Mouse (Mus musculus): ENCODE data around the gene Wnt16.

Wnt16 gene

DNA sequence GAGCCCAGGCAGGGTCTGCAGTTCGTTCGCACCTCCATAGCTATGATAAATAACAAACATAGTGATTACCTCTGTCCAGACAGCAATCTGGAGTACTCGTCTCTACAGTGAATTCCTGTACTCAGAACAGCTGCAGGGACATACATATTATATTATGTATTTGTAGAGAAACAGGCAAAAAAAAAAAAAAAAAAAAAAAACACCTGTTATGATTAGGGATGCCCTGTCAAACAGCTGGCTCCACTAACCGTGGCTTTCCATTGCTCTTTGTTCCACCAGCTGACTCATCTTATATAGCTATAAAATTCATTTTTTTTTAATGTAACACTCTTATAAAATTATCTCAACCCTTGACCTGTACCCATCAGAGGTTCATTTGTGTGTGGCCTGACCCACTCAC, 38.3 kb downstream of the Wnt16 start:
- no peak for DNase-seq (ENCODE audit: low spot score in 2 of 2)

DNA sequence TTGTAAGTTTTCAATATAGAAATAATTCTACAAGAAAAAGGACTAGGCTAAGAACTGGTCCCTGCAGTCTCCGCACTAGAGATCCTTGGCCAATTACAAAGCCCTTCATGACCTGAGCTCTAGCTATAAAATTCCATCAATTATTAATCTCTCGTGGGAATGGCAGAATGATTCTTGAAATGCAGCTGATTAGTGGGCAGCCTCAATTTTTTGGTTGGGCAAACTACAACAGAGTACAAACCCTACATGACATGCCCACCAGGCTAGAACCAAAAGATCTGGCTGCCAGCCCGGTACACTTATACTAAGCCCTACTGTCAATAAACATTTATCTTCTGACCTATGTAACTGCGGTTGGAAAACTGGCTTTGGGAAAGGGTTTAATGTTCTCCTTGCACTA, 39.1 kb downstream of the Wnt16 start:
- DNase-seq (ENCODE audit: low spot score in 2 of 2): no peak

DNA sequence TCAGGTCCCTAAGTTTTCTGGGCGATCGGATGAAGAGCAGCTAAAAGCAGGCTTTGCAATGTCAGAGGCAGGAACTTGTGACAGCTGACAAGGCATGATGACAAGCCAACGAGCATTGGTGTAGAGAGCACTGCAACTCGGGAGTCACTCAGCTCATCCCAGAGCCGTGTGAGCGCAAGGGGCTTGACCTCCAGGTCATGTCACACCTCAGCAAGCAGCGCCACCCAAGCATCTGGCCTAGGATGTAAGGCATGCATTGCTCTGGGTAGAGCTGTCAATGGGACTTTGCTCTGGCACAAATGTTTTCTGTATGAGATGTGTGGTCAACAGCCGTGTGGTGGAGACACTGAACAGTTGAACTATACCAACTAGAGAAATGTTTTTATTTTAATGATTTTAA, 39.9 kb downstream of the Wnt16 start:
- no peak for DNase-seq (ENCODE audit: low spot score in 2 of 2)

DNA sequence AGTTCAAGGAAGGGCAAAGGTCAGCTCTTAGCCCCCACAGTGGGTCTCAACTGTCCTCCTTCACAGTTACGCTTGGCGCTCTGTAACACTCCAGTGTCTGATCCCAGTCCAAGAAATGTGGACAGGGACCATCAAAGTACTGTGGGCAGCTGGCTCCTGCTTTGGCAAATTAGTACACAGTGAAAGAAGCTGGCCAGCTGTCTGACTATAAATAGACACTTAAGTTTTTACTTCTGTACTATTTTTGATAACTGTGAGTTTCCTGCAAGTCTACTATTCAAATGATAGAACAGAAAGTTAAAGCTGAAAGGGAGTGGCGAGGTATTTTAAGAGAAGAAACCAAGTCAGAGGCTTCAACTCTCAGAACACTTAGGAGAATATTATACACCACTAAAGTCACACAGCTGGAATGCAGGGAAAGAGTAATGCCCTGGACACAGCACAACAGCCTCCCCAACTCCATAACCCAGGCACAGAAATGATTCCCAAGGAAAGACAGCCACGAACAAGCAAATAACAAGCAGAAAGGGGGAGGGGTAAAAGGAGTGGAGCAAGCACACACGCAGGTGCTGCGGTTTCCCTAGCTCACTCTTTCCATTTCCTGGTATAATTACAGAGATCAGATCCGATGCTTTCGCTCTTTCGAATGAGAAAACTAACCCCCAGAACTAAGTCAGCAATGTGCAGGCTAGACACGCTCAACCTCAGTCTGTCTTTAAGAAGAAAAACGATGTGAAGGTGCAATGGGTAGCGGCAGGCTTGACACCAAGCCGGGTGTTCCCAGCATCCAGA, 42.3 kb downstream of the Wnt16 start:
- DNase-seq (ENCODE audit: low spot score in 2 of 2): no peak

GRCm38 (mm10) chr6:22332548-22332947, 44.5 kb downstream of the Wnt16 start:
- DNase-seq (ENCODE audit: low spot score in 2 of 2): no peak

DNA sequence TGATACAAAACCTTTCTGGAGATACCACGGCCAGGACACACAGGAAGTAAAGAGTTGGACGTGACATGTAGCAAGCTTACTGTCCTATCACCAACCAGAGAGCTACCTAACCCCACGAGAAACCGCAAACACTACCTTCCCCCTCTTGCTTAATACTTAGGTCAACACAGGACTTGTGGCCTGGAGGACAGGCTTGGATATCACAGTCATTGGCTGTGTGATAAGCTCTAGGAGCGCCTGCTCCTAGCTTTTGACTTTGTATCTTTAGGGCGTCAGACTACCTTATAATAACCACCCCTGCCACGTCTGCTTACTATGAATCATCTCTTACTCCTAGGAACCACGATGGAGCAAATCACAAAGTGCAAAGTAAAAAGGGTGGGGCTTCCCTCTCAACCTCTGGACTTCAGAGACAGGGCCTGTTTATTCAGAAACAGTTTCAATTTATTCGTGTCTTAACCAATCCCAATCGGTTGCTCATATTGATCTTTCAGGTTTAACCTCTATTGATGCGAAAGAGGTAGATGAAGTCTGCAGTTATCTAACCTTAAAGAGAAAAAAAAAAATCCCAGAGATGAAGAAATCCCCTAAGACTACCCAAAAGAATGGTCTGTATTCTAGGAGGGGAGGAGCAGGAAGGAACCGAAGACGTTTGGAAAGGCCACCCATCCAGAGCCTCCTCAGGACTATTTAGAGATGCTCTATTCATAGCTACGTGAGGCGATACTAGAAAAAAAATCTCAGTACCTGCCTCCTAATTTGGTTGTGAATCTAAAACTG, 51.9 kb downstream of the Wnt16 start:
- DNase-seq (ENCODE audit: low spot score in 2 of 2): no peak

DNA sequence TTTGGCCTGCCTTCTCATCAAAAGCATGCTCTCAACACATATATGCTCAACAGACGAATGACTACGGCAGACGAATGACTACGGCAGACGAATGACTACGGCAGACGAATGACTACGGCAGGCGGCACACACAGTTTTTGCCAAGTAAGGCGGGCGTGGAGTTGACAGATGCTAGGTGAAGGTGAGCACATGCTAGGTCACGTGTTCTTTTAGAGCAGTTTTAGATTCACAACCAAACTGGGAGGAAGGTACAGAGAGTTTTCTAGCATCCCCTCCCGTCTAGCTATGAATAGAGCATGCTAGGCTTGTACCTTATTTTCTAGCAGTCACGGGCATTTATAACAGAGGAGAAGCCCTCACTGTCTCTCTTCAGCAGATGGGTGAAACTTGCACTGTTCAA, 52.8 kb downstream of the Wnt16 start:
- no peak for DNase-seq (ENCODE audit: low spot score in 2 of 2)

DNA sequence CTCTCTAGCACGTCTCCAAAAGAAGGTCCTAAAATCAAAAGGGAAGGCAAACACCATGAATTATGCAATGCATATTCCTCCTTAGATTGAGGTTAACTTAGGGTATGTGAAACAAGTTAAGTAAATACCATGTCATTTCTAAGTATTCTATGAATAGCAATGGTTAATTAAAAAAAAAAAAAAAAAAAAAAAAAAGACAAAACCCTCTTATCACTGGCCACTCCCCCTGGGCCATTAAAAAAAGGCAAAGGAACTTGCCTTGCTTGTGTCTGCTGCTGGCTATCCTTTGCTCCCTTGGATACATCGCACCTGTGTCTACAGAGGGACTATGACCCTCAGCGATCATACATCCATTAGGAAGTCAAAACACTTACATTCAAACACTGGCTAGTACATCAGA, 55.3 kb downstream of the Wnt16 start:
- no peak for DNase-seq (ENCODE audit: low spot score in 2 of 2)

- DNase-seq (ENCODE audit: low spot score in 2 of 2): no peak
Observed at GRCm38 (mm10) chr6:22343706-22344105, 55.7 kb downstream of the Wnt16 start.

DNA sequence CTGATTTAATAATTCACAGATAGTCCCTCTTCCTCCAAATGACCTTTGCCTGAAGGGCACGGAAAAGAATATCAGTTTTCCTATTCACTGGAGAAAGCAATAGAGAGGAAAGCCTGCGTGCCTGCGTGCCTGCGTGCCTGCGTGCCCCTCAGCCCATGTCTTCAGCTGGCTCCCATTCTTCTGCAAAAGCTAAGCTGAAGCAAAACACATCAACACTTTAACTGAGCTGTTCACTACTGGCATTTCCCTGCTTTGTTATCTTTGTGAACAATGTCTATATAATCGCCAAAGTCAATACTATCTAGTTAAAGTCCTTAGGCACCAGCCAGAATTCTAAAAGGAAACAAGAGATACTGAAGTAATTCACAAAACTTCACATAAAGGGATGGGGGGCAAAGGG, 56.4 kb downstream of the Wnt16 start:
- no peak for DNase-seq (ENCODE audit: low spot score in 2 of 2)

DNA sequence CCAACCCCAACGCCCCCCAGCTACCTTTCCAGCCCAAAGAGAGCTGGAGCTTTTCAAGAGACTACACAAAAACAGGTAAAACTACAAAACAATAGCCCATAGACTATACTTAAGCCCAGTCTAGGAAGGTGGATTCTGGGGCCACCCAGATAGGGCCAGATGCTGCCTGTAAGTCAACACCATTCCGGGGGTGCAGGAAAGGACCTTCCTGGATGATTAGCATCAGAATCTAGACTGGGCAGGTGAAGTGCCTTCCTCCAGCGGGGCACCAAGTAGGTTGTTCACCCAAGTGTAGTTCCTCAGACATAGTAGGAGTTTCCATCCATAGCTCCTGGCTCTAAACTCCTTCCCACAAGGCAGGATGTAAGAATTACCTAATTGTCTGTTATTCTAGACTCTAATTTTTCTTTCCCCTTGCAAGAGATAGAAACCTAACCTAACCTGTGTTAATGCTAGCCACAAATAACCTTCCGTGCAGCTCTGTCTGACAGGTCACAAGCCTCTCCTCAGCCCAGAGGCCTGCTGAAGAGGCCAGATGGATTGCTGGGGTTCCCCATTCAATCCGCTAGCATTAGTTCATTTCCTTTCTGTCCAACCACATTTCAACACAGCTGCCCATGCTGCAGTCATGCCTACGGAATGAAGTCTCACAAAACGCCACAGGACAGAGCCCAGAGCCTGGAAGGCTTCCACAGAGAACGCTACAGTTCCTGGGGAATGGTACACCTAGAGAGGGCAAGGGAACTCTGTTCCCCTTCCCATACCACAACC, 59.3 kb downstream of the Wnt16 start:
- no peak for DNase-seq (ENCODE audit: low spot score in 2 of 2)

Measured in frontal cortex, postnatal 25 days (tissue).